Mouse (Mus musculus) forebrain, embryonic 11.5 days (tissue): ENCODE results near the gene Gm3238. TPM values are rescaled to one million over a fixed set of nuclear protein-coding genes. Genes with fewer than 3 reads are reported as not detected.
"Not testable (repeated sequence)": the region's sequence is repeated elsewhere in the genome, so short reads cannot be mapped to it uniquely, and the experiment has no call there.

Experiments used
- ATAC-seq: fragments of 200-750 bp; cut with Nextera tagmentation; replicated peaks from 2 replicates; pipeline ENCODE4 v1.8.0; 2017; ENCODE audit warnings: moderate TSS enrichment; ENCODE audit not compliant: low FRiP score
- DNase-seq: peaks from one replicate; pipeline ENCODE4 v3.0.0-alpha.2; 2017; ENCODE audit warnings: low spot score
- H3K27ac ChIP-seq: fragments of 300-500 bp; sonication (generic); 2 replicates; pipeline ENCODE4 v1.5.1; 2014; ENCODE audit warnings: low read depth, low read length
- H3K27me3 ChIP-seq: fragments of 300-500 bp; sonication (generic); 2 replicates; pipeline ENCODE4 v1.6.1; 2014; ENCODE audit warnings: mild to moderate bottlenecking, low read length, mixed read lengths; ENCODE audit not compliant: control insufficient read depth, insufficient read depth
- H3K36me3 ChIP-seq: fragments of 300-500 bp; sonication (generic); 2 replicates; pipeline ENCODE4 v1.6.1; 2014; ENCODE audit warnings: mild to moderate bottlenecking, low read length, moderate library complexity, mixed read lengths; ENCODE audit not compliant: control insufficient read depth, insufficient read depth
- H3K4me1 ChIP-seq: fragments of 300-500 bp; sonication (generic); replicated peaks from 2 replicates; pipeline ENCODE4 v1.6.1; 2014; ENCODE audit warnings: low read length, mixed read lengths; ENCODE audit not compliant: control insufficient read depth, insufficient read depth
- H3K4me2 ChIP-seq: fragments of 300-500 bp; sonication (generic); 2 replicates; pipeline ENCODE4 v1.6.1; 2014; ENCODE audit warnings: low read depth, mild to moderate bottlenecking, low read length, moderate library complexity, mixed read lengths; ENCODE audit not compliant: severe bottlenecking
- H3K4me3 ChIP-seq: fragments of 300-500 bp; sonication (generic); 2 replicates; pipeline ENCODE4 v1.5.1; 2014; ENCODE audit warnings: low read depth, low read length
- H3K9ac ChIP-seq: fragments of 300-500 bp; sonication (generic); 2 replicates; pipeline ENCODE4 v1.6.1; 2014; ENCODE audit warnings: low read length
- H3K9me3 ChIP-seq: fragments of 300-500 bp; sonication (generic); 2 replicates; pipeline ENCODE4 v1.6.1; 2016; ENCODE audit warnings: low read length, mixed read lengths; ENCODE audit not compliant: control insufficient read depth
- WGBS: fragments of 180-500 bp; shearing (Covaris S2); extraction: QIAGEN DNeasy Blood & Tissue Kit; methylation state at CpG from one replicate; pipeline ENCODE4 v1.1.7; 2014; 5-methylcytosine and 5-hydroxymethylcytosine counted together
- polyA plus RNA-seq: library from polyadenylated mRNA; unstranded; fragments of >200 nt; fragmentation: Nextera tagmentation; extraction: Ambion mirVana; gene quantifications from 2 replicates; pipeline ENCODE4 v1.2.1, GENCODE M21; 2014

Gene Gm3238
- polyA plus RNA-seq, 1 experiment from 2014 or later: not detected

- H3K4me1 ChIP-seq: no peaks in the 10 kb centered on the region
- DNase-seq: no peak
- H3K9me3 ChIP-seq: no peaks in the 10 kb centered on the region
- no peak overlapping the region for H3K9ac ChIP-seq
- no peaks in the 10 kb centered on the region for H3K36me3 ChIP-seq
- no peak for ATAC-seq
- H3K27ac ChIP-seq: no peak overlapping the region
- WGBS: 71% methylated on average over 1 of the region's 1 CpGs
- H3K27me3 ChIP-seq: no peaks in the 10 kb centered on the region
- no peak overlapping the region for H3K4me2 ChIP-seq
- H3K4me3 ChIP-seq: no peak overlapping the region
Observed at GRCm38 (mm10) chr10:77769727-77770126, 1.4 kb downstream of the Gm3238 start.

DNA sequence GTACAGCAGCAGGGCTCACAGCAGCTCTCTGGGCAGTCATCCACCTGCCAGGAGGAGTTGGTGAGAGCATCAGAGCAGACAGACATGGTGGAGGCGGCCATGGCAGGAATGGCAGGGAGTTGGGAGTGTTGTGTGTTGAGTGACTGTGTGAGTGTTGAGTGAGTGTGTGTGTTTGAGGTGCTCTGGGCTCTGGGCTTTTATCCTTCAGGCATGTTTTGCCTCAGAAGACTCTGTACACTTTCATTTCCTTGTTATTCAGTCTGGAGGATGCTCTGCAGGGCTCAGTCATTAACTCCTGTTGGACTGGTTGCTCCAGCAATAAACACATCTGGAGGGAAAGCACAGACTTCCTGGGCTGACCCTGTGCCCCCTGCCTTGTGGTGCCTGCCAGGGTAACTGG, 11.5 kb downstream of the Gm3238 start, which contains the start of gene Gm3233:
Gene Gm3233, minus strand, starts transcription at position 101 of the 400 bp plus-strand sequence.
- not testable (repeated sequence) for H3K27me3 ChIP-seq, H3K27ac ChIP-seq, H3K4me3 ChIP-seq, H3K9me3 ChIP-seq, H3K4me2 ChIP-seq, H3K4me1 ChIP-seq, H3K36me3 ChIP-seq, H3K9ac ChIP-seq, DNase-seq, ATAC-seq
- no CpG with 5 or more reads among the region's 1 CpGs for WGBS

DNA sequence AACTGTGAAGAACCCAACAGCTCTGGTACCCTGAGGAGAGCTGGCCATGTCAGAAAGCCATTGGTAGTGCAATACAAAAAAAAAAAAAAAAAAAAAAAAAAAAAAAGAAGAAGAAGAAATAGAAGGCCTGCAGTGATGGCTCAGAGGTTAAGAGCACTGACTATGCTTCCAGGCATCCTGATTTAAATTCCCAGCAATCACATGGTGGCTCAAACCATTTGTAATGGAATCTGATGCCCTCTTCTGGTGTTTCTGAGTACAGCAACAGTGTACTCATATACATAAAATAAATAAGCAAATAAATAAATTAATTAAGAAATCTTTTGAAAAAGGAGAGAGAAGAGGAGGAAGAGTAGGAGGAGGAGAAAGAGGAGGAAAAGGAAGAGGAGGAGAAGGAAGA, 17.7 kb downstream of the Gm3238 start:
- Histone ChIP-seq H3K9me3 (no peaks in the 10 kb centered on the region), H3K4me2 (no peak overlapping the region), H3K36me3 (no peaks in the 10 kb centered on the region), H3K4me1 (no peaks in the 10 kb centered on the region), H3K9ac (no peak overlapping the region), H3K27me3 (no peaks in the 10 kb centered on the region), H3K4me3 (no peak overlapping the region), H3K27ac (no peak overlapping the region)
- ATAC-seq: no peak
- DNase-seq: no peak

DNA sequence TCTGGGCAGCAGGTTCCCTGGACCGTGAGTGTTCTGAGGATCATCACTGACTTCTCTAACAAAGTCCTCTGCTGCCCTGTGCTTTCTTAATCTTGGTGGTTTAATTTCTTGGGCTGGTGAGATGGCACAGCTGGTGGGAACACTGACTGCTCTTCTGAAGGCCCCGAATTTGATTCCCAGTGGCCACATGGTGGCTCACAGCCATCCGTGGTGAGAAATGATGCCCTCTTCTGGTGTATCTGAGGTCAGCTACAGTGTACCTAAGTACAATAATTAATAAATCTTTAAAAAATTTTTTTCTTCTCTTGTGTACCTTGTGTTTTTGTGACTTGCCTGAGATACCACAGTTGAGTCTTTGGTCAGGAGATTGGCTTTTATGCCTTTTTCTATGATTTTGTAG, 18.8 kb downstream of the Gm3238 start:
- H3K4me3 ChIP-seq, H3K27ac ChIP-seq, ATAC-seq: not testable (repeated sequence)

DNA sequence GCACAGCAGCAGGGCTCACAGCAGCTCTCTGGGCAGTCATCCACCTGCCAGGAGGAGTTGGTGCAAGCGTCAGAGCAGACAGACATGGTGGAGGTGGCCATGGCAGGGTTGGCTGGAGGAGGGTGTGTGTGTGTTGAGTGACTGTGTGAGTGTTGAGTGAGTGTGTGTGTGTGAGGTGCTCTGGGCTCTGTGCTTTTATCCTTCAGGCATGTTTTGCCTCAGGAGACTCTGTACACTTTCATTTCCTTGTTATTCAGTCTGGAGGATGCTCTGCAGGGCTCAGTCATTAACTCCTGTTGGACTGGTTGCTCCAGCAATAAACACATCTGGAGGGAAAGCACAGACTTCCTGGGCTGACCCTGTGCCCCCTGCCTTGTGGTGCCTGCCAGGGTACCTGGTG, 19.9 kb downstream of the Gm3238 start, which contains the start of gene Gm9736:
Gene Gm9736, minus strand, starts transcription at position 101 of the 400 bp plus-strand sequence.
- WGBS: 67% methylated on average over 1 of the region's 1 CpGs
- H3K9me3 ChIP-seq, ATAC-seq, H3K4me2 ChIP-seq, H3K27ac ChIP-seq, DNase-seq, H3K36me3 ChIP-seq, H3K4me3 ChIP-seq, H3K4me1 ChIP-seq, H3K9ac ChIP-seq, H3K27me3 ChIP-seq: not testable (repeated sequence)

More for the DNA sequence above, 18.8 kb downstream of the Gm3238 start:
- not testable (repeated sequence) for DNase-seq, H3K4me1 ChIP-seq, H3K9ac ChIP-seq, H3K4me2 ChIP-seq, H3K9me3 ChIP-seq, H3K36me3 ChIP-seq, H3K27me3 ChIP-seq
- 71% methylated on average over 3 of the region's 3 CpGs for WGBS

DNA sequence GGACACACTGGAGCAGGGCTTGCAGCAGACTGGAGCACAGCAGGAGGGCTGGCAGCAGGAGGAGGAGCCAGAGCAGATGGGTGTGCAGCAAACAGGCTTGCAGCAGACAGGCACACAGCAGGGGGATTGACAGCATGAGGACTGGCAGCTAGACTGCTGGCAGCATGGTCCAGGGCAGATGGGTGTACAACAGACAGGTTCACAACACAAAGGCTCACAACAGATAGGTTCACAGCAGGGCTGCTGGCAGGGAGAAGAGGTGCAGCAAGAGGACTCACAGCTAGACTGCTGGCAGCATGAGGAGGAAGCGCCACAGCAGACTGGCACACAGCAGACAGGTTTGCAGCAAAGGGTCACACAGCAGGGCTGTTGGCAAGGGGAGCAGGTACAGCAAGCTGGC, 20.4 kb downstream of the Gm3238 start:
- not testable (repeated sequence) for H3K27ac ChIP-seq

GRCm38 (mm10) chr10:77741924-77742688, 29.0 kb downstream of the Gm3238 start, which contains the start of gene Gm18596:
Gene Gm18596 (minus strand): TSS chr10:77742638.
- H3K9me3 ChIP-seq, ATAC-seq, H3K4me3 ChIP-seq, H3K9ac ChIP-seq, H3K4me2 ChIP-seq, DNase-seq, H3K4me1 ChIP-seq, H3K27ac ChIP-seq, H3K36me3 ChIP-seq, H3K27me3 ChIP-seq: not testable (repeated sequence)
- 63% methylated on average over 4 of the region's 5 CpGs for WGBS

More for the DNA sequence above, 20.4 kb downstream of the Gm3238 start:
- not testable (repeated sequence) for DNase-seq, H3K27me3 ChIP-seq, H3K9ac ChIP-seq, H3K9me3 ChIP-seq, H3K4me3 ChIP-seq, H3K4me1 ChIP-seq, H3K36me3 ChIP-seq, H3K4me2 ChIP-seq, ATAC-seq
- 89% methylated on average over 1 of the region's 1 CpGs for whole genome bisulfite sequencing

DNA sequence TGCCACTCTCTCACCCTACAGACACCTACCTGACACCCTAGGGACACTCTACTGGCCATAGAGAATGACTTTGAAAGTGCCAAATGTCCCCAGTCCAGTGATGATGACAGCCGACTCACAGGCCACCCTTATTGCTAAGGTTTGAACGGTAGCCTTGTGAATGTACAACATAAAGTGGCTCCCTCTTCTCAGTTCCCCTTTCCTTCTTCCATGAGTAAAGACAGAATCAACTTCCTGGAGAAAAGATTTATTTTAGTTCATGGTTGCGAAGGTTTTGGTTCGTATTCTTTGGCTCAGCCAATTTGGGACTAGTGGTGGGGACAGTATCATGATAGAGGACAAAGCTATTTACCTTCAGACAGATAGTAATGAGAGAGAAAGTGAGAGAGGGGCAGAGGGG, 32.2 kb downstream of the Gm3238 start:
- no peak for ATAC-seq
- DNase-seq: no peak
- Histone ChIP-seq H3K9ac (no peak overlapping the region), H3K4me1 (no peaks in the 10 kb centered on the region), H3K4me2 (no peak overlapping the region), H3K36me3 (no peaks in the 10 kb centered on the region), H3K9me3 (no peaks in the 10 kb centered on the region; the same call in 1 of the 2 replicates), H3K27ac (no peak overlapping the region), H3K27me3 (no peaks in the 10 kb centered on the region), H3K4me3 (no peak overlapping the region)
- 91% methylated on average over 4 of the region's 4 CpGs for WGBS

DNA sequence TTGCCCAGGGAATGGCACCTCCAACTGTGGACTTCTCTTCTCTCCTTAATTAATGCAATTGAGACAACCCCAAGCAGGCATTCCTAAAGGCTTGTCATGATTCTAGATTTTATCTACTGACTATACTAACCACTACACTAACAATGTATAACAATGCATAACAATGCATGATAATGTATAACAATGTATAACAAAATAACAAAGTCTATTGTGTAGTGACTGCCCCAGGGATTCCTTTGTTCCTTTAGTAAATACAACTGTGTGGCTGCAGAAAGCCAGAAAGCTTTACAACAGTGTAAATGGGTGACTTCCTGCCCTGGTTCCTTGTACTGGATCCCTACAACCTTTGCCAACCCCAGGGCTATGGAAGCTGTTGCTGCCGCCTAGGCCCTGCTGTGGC, 35.2 kb downstream of the Gm3238 start:
- Histone ChIP-seq H3K4me2 (no peak overlapping the region), H3K9me3 (no peaks in the 10 kb centered on the region; the same call in 1 of the 2 replicates), H3K4me1 (no peaks in the 10 kb centered on the region), H3K27ac (no peak overlapping the region), H3K27me3 (no peaks in the 10 kb centered on the region), H3K4me3 (no peak overlapping the region), H3K36me3 (no peaks in the 10 kb centered on the region), H3K9ac (no peak overlapping the region)
- WGBS: 94% methylated on average over 1 of the region's 1 CpGs
- no peak for ATAC-seq
- no peak for DNase-seq
